Mouse (Mus musculus): Measurements from ENCODE around the gene Maff. TPM values are rescaled to one million over a fixed set of nuclear protein-coding genes. Genes with fewer than 3 reads are reported as not detected.

Maff gene
- total RNA-seq, 2 experiments from 2014 or later: 9.8 to 10.2 TPM

DNA sequence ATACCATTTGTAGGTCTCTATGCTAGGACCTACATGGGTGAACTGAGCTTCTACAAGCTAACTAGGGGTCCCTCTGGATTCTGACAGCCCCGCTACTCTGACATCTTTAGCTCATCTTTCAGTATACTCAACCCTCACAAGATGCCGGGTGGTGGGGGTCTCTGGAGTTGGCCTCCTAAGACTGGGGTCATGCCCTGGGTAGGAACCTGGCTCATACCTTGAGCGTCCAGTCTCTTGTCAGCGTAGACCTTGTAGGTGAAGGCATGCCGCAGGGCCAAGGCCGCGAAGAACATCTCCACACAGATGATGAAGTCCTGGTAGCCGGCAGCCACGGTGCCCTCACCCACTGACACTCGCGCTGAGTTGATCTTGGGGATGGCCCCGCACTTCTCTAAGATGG is 18.6 kb downstream of the Maff start:
- DNase-seq: no peak

DNA sequence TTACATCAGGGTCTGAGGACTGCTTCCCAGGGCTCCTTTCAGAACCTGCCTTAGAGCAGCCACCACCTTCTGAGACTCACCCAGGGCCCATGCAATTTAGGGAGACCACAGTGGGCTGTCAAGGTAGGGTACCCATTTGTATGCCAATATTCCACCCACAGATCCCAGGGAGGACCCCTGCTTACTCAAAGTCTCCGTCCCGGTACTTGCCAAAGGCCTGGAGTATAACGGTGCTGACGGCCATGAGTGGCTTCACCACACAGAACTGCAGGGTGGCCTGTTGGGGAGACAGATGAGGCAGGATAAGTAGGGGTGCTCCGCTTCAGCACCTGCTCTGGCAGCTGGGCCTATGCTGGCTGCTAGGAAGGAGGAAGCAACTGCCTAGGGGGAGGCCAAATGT is 20.0 kb downstream of the Maff start:
- DNase-seq: no peak

DNA sequence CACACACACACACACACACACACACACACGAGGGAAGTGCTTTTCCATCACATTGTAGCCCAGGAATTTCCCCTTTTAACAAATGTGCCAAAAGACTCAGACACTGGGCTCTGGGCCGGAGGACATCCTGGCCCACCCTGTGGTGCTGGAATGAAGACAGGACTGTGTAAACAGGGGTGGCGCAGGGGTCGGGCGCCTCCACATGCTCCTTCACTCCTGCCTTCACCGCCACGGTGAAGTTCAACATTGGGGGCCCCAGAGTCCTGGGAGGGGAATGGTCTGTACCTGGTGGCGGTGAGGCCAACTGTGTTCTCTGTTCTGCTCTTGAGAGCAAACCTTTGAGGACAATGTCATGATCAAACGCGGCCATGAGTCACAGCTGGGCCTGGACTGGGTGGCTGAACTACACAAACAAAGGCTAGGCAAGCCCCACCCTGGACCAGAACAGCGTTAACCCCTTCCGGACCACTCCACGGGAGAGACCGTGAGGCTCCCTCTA is 21.9 kb downstream of the Maff start:
- DNase-seq: peak; percentile 70

DNA sequence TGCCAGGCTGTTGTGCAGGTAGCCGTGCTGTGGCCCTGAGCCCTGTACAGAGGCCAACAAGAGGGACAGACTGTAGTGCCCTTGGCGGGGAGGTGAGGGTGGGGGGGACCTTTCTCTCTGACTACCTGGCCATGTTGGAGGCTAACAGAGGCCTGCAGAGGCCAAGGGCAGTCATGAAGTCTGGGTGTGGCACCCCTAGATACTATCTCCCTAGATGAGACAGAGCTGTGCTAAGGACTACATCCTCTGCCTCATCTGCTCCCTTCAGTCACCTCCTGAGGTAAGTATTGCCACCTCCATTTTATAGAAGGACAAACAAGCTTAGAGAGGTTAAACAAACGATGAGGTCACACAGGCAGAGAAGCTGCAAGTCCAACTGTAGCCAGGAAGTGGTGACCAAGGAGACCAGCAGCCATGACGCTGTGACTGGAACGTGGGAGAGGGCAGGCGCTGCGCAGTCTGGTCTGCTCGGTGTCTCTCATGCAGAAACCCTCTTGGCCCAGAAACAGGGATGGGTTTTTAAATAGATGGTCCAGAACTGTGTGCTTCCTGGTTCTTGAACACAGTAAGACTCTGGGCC is 22.5 kb downstream of the Maff start:
- DNase-seq: peak; percentile 50

DNA sequence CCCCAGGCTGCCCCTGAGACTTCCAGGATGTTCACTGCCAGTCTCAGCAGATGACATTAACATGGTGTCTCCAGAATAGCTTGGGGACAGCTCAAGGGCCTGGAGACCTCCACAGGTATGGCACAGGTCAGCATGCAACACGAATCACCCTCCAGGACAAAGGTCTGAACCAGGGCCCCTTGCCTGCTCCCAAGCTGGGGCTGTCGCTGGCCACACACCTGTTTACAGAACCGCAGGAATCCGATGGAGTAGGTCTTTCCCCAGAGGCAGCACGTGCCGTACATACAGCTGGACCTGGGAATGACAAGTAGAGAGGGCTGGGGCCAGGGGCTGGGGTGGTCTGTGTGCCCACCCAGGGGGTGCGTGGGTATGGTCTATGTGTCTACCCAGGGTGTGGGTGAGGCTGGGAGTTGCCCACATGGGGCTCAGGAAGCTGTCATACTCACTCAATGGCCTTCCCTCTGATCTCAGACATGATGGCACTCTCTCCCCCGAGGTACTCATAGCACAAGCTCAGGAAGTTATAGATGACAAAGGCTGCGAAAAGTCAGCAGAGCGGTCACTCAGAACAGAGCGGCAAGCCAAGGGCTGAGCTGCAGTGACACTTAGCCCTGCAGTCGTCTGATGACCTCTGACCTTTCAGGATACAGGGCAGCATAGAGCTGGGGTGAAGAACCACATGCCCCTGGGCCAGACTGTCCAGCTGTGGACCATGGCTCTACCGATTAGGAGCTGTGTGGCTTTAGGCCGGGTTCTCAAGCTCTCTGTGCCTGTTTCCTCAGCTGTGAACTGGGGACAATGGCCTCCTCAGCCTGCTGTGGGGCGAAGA is 23.2 kb downstream of the Maff start:
- DNase-seq: no peak

DNA sequence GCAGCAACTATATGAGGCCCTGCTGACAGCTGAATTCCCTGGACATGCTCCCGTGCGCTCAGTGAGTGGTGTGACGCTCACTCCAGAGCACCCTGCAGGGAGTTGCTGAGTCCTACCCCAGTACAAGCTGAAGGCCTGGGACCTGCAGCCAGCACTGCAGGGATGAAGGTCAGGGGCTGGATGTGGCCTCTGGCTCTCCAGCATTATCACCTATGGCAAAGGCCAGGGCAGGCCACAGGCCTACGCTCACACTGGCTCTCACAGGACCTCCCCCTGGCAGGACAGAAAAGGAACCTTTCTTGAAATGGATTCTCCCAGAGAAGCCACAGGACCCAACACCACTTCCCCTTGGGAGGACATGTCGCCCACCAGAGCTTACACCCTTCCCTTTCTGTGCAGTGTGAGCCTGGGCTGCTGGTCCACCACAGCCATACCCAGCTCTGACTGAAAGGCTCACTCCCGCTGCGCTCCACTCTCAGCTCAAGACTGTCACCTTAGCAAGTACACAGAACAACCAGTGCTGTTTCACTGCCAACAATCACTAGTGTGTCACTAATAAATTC is 23.9 kb downstream of the Maff start:
- no peak for DNase-seq

DNA sequence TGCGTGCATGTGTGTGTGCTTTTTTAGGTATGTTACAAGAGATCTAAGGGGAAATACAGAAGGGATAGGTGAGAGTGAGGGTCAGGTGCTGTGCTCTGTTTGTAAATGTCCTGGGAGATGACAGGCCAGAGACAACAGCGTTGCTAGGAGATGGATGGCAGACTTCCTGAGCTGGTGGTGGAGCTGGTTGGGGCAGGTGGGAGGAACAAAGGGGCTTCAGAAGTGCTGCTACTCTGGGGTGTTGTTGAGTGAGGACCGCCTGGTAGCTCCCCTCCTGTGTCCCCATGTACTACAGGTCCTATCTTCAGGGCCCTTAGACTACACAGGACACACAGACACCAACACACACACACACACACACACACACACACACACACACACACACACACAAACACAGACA is 28.3 kb downstream of the Maff start:
- DNase-seq: no peak

DNA sequence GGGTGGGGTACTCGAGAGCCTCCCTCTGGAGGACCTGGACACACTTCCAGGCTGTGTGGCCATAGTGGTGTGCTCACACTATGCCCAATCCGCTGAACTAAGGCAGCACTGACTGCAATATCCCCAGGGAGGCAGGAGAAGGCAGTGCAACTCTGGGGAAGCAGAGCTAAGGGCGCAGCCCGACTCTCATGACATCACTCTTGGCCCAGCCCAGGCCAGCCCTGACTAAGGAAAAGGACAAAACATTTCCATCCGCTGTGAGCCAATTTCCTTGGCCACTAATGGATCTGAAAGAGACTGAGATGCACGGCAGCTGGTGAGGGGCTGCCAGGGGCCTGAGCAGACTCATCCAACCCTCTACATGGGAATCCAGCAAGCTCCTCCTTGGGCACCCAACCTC is 31.3 kb downstream of the Maff start:
- peak; percentile 83 for DNase-seq

DNA sequence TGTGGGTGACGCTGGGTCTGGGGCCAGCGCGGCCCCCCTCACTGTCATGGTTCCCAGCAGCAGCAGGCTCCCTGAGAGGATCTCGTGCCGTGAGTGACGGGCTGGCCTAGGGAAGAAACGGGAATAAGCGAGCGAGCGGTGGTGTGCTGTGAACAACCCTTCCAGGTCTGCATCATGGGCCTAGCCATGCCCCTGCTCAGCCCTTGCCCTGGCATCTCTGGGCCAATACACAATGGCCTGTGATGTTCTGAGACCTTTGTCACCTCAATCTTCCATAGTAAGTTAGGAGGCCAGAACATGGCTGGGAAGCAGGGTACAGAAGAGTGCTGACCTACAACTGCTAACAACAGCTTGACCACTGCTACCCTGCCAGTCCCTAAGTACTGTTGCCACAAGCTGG is 32.2 kb downstream of the Maff start:
- DNase-seq: no peak

DNA sequence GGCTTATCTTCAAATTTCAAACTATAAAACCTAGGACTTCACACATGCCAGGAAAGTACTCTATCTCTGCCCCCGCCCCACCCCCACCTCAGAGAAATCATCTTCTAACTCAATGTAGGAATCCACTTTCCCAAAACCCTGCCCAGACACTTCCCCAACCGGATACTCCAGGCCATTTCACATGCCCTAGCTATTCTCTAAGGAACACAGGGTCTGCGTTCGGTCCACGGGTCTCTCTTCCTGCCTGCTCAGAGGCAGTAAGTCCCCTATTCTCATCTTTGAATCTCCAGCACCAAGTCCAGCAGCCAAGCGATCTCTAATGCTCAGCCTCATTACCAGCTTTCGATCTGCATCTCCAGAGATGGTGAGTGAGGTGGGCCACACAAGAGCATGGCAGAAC is 33.2 kb downstream of the Maff start:
- no peak for DNase-seq

DNA sequence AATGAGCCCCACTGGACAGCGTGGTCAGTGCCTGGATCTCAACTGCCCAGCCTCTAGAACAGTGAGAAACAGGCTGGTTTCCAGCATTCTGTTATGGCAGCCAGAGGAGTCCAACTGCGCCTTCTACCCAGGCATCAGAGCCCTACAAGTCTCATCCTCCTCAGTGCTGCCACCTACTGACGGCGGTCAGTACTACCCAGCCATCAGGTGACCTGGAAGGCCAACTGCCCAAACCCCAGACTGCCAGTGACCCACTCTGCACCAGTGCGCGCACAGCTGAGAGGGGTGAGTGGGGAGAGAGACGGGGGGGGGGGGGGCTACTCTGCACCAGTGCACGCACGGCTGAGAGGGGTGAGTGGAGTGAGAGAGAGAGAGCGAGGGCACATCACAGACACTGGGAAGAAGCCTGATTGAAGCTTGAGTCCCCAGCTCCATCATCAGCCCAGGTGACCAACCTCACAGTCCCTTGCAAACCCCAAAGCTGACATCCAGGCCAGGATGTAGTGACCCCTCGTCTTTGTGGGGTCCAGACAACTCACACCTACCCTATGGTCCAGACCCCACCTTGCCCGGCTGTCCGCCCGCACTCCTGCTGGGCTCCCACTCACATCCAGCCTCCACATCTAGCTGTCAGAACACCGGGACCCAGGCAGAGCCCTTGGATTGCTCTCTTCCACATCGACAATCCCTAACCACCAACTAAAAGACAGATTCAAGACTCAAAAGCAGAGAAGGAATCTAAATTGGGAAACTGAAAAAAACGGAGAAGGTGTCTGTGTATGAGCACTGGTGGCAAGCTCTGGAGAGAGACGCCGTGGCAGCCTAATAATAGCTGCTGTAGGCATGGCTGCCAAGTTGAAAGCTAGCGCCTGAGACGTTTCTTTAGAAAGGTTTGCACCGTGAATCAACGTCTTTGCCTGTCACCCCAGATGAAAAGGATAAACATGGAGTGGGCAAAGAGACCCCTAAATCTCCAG is 34.3 kb downstream of the Maff start:
- peak; percentile 88 for DNase-seq

DNA sequence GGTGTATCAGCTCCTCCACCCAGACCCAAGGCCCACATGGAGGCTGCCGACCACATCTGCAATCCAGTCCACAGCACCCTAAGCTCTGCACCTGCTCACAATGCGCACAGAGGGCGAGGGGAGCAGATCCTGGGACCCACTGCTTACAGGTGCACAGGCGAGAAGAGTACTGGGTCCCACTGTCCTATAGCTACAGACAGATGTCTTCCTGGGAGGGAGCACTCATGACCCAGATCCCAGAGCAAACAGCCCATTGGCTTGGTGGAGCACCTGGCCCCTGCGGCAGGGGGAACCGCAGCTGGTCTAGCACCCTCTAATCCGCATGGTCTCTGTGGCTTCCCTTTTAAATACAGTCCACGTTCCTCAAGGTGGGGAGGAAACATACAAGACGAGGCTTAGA is 35.2 kb downstream of the Maff start:
- no peak for DNase-seq

DNA sequence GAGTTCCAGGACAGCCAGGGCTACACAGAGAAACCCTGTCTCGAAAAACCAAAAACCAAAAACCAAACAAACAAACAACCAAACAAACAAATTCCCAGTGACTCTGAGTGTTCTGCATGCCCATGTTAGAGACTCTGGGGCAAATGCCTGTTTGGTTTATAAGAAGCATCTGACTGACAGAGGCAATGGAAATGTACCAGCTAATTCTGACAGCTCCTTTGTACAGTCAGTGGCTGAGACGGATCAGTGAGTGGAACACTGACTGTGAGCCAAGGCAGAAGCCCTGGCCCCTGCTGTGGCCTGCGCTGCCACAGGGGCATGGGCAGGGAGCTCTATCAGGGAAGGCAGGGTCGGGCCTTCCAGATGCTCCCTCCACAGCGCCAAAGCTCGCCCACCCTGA is 40.7 kb downstream of the Maff start:
- no peak for DNase-seq

DNA sequence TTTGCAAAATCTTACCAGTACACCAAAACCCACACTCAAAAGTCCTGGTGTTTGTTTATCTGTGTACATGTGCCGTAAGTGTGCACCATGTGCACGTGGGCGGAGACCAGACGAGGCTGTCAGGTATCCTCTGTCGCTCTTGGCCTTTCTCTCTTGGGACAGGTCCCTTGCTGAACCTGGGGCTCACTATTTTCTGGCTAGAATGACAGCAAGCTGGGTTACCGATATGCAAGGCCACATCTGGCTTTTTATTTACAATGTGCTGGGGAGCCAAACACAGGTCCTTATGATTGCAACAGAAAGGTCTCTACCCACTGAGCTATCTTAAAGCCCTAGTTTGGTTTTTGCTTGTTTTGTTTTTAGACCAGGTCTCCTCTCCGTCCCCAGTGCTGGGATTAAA is 41.2 kb downstream of the Maff start:
- no peak for DNase-seq

DNA sequence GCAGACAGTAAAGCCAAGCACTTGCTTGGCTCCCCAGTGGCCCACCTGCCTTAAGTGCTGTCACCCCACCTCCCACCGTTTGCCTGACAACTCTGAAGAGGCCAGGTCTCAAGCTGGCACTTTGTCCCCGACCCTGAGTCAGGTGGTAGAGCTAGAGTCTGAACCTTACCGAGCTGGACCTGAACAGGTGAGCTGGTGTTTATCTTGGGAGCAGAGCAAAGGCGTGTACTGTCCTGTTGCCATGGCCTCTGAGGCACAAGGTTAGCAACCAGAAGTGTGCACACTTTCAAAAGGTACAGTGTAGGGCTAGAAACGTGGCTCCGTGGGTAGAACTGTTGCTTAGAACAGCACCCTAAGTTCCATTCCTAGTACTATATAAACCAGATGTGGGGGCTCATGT is 41.8 kb downstream of the Maff start:
- no peak for DNase-seq

DNA sequence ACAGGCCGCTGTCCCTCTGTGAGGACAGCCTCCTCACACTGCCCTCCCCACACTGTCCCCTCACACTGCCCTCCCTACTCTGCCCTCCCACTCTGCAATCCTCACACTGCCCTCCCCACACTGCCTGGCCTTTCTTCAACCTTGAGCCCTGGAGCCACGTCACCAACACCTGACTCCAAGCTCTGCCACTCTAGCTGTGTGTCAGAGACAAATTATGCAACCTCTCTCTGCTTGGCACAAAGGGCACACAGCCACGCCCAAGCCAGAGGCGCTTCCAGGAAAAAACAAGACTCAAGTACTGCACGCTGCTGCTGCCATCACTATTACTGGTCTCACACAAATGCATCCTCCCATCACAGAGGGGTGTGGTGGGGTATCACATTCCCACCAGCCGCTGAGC is 44.0 kb downstream of the Maff start:
- no peak for DNase-seq

DNA sequence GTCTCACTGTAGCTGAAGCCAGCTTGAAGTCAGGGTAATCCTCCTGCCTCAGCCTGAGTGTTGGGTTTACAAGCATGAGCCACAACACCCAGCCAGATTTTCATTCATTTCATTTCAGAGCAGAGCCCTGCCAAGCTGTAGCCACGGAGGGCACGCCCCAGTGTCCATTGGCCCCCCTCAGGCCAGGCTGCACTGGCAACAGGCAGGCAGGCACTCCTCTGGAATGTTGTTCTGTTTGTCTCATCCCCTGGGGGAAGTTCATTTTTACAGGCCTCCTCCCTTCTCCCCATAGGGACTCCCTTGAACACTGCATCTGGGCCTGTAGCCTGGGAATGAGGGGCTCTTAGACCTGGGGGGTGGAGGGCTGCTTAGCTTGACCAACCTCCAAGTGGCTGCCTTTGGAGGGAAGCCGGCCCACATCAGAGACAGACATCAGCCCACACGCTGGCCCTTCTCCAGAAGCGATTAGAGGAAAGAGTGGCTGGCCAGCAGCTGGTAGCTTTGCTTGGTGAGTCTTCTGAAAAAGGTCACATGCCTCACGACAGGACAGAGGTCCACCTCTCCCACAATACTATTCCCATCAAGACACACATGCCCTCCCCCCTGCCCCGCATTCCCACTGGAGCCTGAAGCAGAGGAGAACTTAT is 45.1 kb downstream of the Maff start:
- DNase-seq: peak; percentile 88

DNA sequence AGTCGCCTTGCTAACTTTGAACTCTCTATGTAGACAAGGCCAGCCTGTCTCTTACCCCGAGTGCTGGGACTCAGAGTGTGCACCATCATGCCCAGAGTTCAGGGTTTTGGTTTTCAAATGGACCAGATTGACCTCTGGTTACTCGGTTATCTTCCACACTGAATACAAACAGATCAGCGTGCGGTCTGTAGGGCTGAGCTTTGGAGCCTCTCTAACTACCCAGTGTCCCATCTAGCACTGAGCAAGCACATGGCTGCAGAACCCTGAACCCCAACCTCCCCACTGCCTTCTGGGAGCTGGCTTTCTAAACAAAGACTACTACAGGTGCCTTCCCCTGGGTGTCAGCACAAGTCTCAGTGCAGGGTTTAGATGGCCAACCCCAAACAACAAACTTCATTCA is 46.1 kb downstream of the Maff start:
- DNase-seq: no peak

DNA sequence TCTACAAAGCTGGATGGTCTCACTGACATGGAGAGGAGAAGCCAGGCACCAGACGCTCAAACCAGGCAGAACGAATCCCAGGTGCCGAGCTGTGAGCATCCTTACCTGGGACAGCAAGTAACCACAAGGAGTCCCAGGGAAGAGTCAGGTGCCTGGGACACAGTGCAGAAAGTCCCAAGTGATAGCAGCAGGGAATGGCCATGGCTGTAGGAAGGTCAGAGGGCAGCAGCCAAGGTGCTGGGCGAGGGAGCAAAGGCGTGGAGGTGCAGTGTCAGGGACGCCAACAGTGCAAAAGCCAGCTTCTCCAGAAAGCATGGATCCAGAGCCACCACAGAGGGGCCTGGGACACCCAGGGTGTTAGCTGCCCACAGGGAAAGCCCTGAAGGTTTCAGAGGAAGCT is 46.7 kb downstream of the Maff start:
- no peak for DNase-seq

DNA sequence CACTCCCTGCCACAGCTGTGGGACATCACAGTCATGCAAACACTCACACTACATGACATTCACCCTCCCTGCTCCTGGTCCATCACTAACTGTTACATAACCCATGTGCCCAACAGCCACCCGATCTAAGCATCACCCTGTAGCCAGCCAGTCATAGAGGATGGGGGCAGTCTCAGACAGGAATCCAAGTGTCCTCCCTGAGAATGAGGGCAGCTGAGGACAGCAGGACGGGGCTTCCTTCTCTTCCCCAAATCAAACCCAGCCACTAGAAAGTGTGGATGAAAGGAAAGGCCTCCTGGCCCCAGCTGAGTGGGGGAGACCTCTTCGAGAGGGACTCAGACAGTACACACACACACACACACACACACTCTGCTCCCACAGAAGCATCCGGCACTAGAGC is 48.4 kb downstream of the Maff start:
- DNase-seq: no peak

DNA sequence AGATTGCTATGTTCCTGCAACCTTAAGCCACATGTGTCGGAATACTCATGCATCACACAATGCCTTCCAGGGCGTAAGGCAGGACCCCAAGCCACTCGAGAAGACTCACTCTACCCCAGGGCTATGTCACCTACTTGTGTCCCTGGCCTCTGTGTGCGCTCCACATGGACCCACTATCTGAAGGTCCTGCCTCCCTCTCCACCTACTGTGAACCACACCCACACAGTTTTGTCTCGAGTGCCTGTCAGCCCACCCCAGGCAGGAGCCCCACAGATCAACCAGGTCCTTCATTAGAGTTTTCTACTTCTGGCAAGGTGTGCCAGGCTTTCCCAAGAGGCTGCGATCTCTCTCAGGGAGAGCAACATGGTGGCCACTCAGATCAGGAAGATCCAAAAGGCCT is 48.9 kb downstream of the Maff start:
- DNase-seq: no peak

DNA sequence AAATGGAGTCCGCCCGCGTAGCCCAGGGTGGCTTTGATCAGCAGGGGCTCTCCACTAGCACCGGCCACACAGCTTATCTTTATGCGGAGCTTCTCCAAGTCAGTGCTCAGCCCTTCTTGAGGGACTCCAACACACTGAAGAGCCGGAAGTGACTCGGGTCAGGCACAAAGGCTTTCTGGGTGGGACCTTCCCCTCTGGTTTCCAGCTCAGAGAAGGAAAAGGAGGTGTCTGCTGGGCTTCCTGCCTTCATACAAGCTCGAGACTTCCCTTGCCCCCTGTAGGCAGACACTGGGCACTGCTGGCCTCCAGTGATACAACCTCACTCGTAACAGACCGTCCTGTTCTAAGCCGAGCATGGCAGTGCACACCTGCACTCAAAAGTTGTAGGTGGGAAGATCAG is 50.3 kb downstream of the Maff start:
- peak; percentile 75 for DNase-seq

Measured in heart, postnatal 4 days (tissue).